Mouse (Mus musculus): ENCODE data around the gene Atg9a.
A peak's percentile ranks its signal among the peaks of the same experiment; 100 is the strongest.

Gene Atg9a

DNA sequence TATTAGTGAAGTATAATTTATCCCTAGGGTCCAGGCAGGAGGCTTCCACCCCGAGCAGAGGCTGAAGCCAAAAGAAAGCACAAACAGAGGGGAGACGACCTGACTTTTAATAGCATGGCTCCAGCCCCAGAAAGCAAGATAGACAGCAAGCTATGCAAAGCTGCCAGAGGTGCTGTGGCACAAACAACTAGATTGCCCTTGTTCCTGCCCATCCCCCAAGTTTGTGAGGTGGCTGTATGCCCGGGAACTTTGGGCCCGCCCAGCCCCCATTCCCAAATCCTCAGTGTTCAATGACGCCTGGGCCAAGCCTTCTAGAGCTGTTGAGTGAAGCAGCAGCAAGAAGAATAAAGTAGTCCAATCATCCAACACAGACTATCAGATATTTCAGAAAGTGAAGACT lies 22.9 kb upstream of the Atg9a start:
- peak; percentile 63 for DNase-seq

DNA sequence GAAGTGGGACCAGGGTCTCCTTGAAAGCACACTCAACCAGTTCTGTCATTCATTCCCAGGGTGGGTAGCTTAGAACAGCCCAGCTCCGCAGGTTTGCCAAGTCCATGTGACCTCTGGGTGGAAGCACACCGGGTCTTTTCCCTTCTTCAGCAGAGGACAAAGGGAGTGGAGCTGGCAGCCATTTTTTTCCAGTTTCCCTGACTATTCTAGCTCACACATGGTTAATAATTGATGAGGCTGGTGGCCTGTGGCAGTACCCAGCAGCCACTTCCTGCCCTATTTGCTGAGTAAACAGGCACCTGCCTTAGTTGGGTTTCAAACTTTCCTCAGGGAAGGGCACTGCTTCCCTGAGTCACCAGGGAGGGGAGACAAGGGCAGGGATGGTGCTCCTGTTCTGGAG lies 22.4 kb upstream of the Atg9a start:
- no peak for DNase-seq

DNA sequence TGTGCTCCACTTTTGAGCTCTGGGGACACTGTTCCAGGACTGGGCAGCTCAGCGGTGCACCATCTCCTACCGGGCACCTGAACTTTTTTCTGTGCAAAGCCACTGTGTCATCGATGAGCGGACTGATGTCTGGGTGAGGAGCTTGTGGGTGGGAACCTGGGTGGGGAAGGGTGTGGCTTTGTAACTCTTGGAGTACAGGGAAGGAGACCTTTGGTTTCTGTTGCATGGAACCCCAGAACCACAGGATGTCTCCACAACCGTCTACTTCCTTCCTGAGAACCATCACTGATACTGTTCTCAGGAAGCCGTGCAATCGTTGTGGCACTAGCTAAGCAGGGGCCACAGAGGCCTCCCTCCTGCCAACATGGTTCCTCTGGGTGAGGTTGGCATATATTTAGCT lies 21.1 kb upstream of the Atg9a start:
- DNase-seq = no peak

DNA sequence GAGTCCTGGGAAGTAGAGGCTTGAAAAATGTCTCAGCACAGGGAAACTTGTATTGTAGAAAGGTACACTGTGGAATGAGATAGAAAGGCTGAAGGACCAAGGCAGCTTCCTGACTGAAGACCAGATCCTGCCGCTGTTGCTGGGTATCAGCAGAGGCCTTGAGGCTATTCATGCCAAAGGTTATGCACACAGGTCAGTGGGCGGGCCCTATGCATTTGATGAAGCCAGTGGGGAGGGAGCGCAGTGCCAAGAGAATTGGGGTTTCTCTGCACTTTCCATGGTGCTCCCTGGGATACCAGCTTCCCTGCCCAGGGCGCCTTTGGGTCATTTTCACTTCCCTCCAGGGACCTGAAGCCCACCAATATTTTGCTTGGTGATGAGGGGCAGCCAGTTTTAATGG lies 20.5 kb upstream of the Atg9a start:
- DNase-seq = no peak

DNA sequence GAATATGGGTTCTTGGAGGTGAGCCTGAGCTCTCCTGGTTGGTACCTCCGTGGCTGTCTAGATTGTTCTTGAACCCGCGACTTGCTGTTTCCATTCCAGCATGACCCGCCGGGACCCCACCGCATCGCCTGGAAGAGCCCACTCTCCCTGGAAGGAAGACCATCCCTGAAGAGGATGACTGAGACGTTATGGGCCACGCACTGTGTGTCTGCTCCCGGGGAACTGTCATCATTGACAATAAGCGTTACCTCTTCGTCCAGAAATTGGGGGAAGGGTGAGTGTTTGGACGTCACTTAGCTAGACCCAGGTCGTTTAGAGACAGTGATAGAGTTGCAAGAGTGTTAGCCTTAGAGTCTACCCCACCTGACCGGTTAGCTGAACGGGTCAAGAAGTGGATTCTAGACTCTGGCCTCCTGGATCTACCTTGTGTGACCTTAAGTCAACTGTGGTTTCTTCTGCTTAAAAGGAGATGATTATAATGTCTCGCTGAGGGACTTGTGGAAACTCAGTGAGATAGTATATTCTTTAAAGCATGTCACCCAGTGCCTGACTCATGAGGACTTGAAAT lies 19.2 kb upstream of the Atg9a start:
- no peak for DNase-seq

DNA sequence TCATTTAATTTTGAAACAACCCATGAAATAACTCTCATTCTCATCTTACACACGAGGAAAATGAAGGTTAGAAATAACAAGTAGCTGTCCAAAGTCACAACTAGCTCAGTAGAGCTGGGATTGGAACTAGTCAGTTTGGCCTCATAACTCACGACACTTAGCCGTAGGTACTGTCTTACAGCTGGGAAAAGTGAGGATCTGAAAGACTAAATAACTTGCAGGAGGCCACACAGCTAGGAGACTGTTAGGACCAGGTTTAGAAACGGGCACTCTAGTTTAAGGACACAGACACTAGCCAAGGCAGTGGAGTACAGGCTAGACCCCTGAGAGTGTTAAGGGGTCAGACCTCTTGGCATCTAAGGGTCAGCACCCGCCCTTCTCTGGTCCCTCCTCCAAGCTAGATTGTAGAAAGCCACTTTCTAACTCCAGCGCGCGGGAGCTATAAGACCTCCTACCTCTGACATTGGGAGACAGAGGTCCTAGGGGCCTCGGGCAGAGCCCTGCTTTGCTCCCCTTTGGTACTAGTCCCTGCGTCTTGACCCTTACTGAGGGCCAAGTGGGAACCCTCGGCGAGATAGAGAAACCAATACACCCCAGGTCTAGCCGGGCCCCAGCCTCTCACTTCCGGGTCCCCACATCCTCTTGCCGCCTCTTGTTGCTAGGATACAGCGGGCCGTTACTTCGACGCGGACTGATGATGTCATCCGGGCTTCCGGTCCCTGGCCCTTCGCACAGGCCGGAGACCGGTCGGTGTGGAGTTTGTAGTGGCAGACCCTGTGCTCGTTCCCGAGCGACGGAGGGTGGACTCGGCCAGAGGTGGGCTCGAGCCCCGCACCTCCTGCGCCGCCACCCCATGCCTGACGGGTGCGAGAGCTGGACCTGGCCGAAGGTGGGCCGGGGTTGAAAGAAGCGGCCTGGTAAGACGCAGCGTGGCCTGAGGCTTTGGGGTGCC lies 18.4 kb upstream of the Atg9a start, which contains the start of the genes Glb1l and Stk16:
Gene Glb1l (minus strand): TSS at position 678 of the 952 bp plus-strand sequence.
Gene Stk16 (plus strand): TSS at position 703 of the 952 bp plus-strand sequence.
- peak; percentile 95 for DNase-seq

DNA sequence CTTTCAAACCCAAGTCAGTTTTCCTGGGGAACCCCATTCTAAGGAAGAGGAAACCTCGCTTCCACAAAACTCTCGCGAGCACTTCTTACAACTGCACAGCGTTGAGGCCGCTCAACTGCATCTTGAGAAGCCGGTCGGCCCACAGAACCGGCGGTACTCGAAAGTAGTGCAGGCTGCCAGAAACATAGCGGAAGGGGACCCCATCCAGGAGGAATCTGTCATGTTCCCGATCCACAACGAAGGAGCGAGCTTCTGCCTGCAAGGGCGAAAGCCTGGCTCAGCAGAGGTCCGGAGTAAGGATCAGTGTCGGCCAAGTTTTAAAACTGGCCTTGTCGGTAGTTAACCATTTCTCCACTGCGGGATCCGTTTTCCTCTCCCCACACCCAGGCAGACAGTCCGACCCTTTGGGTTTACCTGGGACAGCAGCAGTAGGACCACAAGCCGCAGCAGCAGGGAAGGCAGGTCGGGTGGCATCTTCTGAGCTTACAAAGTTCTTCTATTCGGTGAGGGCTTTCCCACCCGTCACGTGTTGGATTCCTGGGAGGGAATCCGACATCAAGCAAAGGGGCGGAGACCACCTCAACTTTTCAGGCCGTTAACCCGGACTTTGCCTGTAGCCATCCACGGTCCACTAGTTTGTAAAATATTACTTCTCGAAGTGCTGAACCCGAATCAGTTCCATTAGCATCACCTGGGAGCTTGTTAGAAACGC lies 17.1 kb upstream of the Atg9a start:
- no peak for DNase-seq

DNA sequence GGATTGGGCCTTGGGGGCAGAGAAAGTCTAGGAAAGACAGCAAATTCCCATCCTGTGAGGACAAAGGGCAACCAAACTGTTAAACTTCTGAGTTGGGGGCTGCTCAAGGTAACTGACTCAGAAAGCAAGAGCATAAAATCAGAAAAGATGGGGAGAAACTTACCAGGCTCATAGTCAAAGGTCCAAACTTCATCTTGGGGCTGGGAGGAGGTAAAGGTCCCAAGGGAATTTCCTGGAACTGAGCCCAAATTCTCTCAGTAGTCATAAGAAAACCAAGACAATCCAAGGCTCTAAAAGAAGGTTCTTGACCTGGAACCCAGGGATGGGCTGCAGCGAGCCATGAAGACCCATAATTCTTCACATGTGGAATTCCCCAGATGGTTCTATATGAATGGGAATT lies 9.2 kb upstream of the Atg9a start:
- no peak for DNase-seq

DNA sequence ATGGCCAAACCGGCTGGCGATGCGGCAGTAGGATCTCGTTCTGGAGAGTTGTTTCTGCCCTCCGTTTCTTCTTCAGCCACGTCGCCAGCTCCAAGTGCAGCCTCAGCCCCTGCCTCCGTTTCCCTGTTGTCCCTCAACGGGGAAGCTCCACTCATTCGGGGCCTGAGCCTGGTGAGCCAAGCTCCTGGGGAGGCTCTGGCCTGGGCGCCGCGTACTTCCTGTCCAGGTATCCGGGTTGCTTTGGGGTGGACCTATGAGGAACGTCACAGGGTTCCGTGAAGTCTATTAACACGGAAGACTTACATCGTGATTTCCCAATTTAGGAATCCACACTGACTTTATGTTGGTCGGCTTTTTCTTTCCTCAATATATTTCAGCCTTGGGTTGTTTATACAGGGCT lies 456 bp upstream of the Atg9a start:
- DNase-seq = peak; percentile 51

DNA sequence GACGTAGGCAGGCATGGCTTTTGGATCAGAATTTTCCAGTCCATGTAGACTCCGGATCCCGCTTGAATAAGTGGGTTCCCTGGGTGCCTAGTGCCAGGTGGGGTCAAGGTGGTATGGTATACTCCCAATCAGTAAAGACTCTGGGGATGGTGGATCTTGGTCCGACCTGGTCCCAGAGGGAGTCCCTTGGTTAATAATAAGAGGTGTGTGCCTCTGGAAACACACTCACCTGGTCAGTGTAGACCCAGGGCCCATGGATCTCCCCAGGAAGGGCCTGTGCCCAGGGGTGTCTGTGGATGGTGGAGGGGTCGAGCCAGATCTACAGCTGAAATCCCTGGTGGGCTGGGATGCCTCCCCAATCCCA lies 756 bp downstream of the Atg9a start:
- DNase-seq = peak; percentile 57

DNA sequence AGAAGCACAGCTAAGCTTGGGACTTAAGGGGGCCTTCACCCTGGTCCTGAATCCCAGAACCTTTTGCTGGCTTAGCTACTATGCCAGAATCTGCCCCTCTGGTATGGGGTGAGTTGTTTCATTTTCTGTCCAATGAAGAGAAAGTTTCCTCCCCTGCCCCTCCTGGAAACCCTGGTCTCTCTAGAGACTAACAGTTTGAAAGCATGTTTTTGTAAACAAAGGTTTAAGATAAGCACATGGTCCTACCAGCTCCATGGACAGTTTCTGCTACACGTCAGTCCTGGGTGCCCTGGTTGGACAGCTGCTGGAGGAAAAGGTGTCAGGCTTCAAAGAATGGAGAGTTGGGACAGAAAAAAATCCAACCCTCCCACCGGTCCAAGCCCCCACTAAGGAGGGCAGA lies 1.4 kb downstream of the Atg9a start:
- DNase-seq = peak; percentile 28

DNA sequence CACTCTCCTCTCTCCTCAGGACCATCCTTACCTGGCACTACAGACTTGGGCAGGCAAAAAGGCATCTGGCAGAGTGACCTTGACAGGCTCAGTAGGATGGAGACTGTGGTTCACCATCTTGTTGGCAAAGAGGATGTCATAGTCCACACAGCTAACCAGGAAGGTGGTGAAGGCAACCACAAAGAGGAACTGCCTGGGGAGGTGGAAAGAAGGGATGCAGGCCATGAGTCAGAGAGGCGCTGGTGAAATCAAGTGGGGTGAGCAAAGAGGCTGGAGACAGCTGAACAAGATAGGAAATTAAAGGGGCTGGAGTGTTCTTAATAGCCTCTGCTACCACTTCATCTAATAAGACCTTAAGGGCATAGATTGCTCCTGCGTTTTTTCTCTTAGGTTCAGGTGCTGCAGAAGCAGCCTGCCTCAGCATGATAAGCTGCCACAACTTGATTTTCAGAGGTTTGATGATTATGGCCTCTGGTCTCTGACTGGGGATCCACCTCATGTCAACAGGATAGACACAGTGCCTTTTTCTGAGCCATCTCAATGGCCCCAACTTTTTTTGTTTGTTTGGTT lies 4.0 kb downstream of the Atg9a start:
- DNase-seq = no peak

DNA sequence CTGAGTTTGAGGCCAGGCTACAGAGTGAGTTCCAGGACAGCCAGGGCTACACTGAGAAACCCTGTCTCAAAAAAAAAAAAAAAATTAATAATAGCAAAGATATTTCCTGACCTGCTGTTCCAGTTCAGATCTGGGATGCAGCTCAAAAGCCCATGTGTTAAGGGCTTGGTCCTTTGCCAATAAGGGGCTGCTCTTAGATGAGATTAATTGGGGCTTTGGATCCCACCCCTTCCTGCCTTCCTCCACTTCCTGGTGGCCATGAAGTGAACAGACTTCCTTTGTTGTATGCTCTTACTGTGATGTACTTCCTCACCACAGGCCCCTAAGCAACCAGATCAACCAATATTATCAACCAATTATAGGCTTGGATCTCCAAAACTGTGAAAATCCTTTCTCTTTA lies 4.9 kb downstream of the Atg9a start:
- no peak for DNase-seq

DNA sequence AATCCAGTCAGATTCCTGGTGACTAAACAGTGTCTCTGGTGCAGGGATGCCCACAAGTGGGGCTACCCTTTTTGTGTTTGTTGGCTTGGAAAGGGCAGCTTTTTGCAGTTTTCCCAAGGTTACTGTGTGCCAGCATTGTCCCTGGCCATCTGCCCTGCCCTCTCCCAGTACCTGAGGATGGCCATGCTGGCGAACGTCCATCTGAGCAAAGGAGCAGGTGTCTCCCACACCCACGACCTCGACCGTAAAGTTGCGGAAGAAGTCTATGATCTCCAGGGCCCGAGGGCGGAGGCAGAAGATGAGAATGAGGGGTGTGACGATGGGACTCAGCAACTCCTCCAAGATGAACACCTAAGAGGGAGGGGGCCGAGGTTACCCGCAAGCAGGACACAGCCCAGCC lies 6.5 kb downstream of the Atg9a start:
- DNase-seq = peak; percentile 46

DNA sequence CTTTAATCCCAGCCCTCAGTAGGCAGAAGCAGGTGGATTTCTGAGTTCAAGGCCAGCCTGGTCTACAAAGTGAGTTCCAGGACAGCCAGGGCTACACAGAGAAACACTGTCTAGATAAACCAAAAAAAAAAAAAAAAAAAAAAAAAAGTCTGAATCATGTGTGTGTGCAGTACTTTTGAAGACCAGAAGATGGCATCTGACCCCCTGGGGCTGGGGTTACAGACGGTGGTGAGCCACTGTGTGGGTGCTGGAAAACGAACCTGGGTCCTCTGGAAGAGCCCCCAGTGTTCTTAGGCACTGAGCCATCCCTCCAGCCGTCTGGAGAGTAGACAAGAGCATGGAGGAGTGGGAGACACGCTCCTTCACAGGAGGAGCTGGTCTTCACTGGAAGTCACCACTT lies 9.8 kb downstream of the Atg9a start:
- DNase-seq = no peak

DNA sequence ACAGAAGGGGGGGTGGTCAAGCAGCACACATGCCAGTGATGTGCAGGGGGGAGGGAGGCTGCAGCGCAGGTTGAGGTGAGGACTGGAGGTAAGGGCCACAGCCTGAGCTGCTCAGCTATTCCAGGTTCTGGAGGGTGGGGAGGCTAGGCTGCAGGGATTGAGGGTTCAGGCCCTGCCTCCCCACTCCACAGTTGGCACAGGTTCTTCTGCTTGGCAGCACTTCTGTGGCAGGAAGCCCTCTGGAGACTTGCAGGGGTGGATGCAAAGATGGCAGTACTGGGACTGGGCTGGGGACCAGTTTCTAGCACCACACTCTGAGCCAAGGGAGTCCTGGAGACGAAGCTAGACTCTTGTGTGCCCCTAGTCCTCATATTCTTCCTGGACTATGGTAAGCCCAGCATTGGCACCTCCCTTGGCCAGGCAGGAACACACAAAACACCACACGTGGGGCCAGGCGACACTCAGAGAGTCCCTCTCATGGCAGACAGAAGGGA lies 10.6 kb downstream of the Atg9a start:
- peak; percentile 44 for DNase-seq

DNA sequence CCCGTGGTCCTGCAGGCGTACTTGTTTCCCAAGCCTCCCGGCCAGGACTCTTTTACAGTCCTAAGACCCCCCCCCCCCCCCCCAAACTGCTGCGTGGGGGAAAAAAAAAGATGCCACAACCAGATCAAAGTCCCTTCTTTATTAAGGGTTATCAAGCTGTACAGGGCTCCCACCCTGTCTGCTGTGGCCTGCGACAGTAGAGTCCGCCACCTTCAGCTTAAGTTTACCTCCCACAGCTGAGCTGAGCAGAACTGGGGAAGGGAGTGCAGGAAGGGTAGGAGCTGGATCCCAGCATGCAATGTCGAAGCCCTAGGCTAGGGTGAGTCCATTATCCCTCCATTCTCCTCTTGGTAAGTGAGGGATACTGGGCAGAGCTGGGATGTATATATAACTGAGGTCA lies 11.3 kb downstream of the Atg9a start:
- peak; percentile 21 for DNase-seq

DNA sequence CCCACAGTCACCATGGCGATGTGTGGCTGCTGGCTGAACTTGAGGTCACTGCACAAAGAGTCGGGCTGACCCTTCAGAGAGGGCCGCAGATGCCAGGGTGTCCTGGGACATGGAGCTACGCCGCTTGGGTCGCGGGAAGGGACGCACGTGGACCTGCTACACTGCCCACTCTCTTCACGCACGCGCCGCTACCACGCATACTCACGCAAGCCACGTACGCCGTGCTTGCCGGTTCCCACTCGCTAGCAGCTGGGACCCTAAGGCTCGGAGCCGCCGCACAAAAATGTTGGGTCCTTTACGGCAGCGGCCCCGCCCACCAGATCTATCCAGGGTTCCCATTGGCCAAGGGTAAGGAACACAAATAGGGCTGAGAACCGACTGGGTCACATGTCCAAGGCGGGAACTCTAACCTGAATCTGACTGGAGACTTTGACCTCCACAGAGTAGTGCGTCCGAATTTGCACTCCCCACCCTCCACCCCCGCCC lies 11.8 kb downstream of the Atg9a start, which contains the start of gene Abcb6:
Gene Abcb6 (minus strand): TSS at position 288 of the 486 bp plus-strand sequence.
- DNase-seq = peak; percentile 86

DNA sequence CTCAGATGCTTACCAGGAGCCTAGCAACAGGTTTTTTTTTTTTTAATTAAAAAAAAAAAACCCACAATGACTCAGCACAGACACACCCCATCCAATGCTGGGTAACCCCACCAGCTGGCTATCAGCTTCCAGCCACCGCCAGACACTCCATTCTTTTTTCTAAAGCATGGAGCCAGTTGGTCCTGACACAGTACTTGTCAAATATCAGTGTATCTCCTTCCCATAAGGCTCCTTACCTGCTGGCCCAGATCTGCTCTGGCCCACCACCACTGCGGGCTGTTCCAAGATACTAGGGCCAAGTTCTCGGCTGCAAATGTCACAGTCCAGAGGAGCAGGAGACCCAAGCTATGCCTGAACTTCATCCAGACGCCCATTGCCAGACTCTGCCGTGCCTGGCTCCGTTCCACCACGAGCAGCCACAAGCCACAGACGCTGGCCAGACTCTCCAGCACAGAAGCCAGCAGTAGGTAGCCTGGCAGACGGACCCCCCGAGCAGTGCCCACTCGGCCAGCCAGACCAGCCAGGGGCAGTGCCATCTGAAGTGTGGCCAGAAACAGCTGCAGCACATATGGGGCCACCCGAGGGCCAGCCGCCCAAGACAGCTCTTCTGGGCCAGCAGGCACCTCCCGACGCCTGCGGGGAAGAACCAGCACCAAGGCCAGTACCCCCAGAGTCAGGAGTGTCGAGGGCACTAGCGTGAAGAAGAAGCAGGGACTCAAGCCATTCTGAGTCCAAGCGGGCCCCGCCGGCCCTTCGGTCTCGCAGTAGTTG lies 12.5 kb downstream of the Atg9a start:
- peak; percentile 72 for DNase-seq

DNA sequence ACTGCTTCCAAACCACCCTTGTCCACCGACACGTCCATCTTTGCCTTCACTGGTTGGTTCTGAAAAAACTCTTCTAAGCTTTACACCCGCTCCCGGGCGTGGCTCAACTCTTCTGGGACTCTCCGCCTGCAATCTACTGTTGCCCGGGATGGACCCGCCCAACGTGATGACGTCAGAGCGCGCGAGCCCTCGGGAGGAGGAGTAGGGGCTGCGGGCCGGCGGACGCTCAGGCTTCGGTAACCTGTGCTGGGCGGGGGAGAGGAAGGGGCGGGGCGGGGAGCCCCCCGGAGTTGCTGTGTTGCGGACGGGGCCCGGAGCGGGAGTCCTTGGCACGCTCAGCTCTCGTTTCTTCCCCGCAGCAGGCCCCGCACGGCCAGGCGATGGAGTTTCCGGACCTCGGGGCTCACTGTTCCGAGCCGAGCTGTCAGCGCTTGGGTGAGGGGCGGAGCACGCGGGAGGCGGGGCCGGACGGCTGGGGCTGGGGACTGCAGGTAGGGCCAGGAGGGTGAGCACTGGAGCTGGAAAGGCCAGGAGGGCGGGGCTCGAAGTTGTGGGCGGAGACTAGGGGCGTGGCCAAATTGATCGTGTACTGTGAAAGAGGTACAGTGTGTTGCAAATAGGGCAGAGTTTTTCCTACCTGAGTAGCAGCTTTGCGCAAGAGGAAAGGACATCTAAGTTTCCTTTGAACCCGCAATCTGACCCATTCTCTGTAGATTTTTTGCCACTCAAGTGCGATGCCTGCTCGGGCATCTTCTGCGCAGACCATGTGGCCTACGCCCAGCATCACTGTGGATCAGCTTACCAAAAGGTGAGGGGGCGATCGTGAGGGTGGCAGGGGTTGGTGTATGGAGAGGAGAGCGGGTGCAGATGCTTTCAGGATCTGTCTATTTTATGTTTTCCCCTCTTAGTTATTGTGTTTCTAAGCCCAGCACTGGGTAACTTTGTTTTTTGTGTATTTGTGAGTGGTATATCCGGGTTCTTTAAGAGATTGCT lies 23.2 kb downstream of the Atg9a start, which contains the start of gene Zfand2b:
Gene Zfand2b (plus strand): TSS at position 175 of the 993 bp plus-strand sequence.
- peak; percentile 98 for DNase-seq

DNA sequence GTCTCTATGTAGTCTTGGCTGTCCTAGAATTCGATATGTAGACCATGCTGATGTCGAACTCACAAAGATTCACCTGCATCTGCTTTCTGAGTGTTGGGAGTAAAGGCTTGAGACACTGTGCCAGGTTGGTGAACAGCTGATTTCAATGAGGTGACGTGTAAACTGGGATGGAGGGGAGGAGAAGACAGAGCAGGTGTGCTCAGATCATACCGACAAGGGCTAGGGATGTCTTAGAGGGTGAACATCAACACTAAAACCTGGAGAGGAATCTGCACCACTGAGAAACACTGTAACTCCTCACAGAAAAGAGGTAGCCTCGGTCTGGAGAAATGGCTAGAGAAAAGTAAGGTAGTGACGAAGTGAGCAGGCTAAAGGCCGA lies 23.9 kb downstream of the Atg9a start:
- peak; percentile 54 for DNase-seq
